Mouse (Mus musculus) gastrocnemius, adult 2 months (tissue): ENCODE results near the gene Map3k21. TPM values are rescaled to one million over a fixed set of nuclear protein-coding genes. Genes with fewer than 3 reads are reported as not detected.
A peak's percentile ranks its signal among the peaks of the same experiment; 100 is the strongest.

Experiments
- DNase-seq: peaks from one replicate; pipeline ENCODE4 v3.0.0; 2022
- H3K27ac ChIP-seq: fragments of 200-600 bp; 2 replicates; pipeline ENCODE4 v1.8.1; 2022; ENCODE audit warnings: mild to moderate bottlenecking
- H3K4me3 ChIP-seq: fragments of 200-600 bp; 2 replicates; pipeline ENCODE4 v1.8.1; 2022; ENCODE audit warnings: mild to moderate bottlenecking, moderate library complexity
- CTCF ChIP-seq: fragments of 200-600 bp; IDR thresholded peaks from 2 replicates; pipeline ENCODE4 v1.8.1; 2022; ENCODE audit warnings: antibody characterized with exemption, mild to moderate bottlenecking, moderate library complexity
- intact Hi-C: fragments of 180-260 bp; cut with DNase I; formaldehyde crosslinking; loops from one replicate; pipeline ENCODE4 v1.15.1; 2025
- total RNA-seq, 2 experiments: library from RNA; stranded (reverse); gene quantifications; 2 replicates each; pipeline ENCODE4 v1.2.3; 2021

Map3k21 gene
- total RNA-seq, 2 experiments from 2014 or later, result 0.05 TPM; not detected in 1

DNA sequence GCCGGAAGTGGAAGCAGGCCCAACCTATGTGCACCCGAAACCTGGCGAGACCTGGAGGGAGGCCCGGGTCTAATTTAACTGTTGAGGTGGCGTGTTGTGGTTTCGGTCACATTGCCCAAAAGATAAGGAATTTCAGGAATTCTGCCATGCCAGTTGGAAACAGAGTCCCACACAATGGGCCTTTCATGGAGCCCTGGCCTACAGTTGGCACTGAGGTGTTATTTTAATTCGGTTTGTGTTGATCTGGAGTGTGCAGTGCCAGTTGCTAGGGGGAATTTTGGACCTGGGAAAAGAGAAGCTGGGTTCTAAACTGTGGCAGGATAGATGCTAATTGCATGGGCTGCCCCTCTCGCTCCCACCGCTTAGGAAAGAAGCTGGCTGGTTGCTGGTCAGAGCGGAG is 10.0 kb downstream of the Map3k21 start:
- H3K4me3 ChIP-seq, result no peak overlapping the region
- DNase-seq, result no peak
- no peak overlapping the region for H3K27ac ChIP-seq
- intact Hi-C loops, result no loop called here
- TF ChIP-seq CTCF, result no peak

DNA sequence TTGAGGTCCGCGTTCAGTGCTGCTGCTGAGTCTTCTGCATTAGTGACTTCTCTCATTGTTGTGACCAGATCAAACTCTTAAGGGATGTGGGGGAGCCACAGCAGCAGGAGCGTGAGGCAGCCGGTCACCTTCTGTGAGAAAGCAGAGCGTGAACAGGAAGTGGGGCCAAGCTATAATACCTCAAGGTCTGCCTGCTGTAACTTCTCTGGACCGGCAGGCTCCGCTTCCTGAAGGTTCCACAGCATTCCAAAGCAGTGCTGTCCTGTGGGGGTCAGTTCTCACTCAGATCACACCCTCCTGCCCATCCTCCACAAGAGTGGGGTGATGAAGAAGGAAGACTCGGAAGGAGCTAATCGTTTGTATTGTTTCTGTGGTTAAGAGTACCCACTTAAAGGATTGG is 10.5 kb downstream of the Map3k21 start:
- intact Hi-C loops, result no loop called here
- no peak for DNase-seq
- no peak for TF ChIP-seq CTCF
- H3K4me3 ChIP-seq, result no peak overlapping the region
- no peak overlapping the region for H3K27ac ChIP-seq

DNA sequence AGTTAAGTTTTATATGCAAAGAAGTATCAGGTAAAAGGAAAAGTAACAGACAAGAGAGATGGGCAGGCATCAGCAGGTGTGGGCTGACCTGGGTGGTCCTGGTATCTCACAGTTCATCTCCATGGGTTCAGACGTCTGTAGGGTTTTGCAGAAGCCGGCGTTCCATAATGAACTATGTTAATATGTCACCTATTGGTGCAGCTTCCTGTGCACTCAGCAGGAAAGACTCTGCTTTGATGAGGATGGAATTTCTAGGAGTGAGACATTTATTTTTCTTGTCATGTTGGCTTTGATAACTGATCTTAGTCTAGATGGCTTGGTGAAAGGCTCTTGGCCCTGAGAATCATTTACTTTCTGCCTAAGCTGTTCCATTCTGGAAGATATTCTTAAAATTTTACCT is 12.1 kb downstream of the Map3k21 start:
- intact Hi-C loops, result no loop called here
- no peak overlapping the region for H3K4me3 ChIP-seq
- no peak for TF ChIP-seq CTCF

DNA sequence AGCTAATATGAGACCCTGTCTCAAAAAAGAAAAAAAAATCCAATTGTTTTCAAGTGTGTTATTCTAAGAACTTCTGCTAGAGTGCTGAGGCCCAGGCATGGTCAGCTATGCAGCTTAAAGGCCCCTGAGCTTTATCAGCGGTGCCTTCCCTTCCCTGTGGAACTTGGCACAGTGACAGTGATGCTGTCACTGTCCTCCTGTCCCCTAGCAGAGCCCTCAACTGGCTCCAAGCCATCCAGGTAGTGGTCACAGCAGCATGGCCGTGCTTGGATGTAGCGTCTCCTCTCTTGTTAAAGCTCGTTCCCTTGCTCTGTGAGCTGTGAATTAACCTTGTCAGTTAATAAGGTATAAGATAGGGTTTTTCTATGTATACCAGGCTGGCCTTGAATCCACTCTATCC is 16.4 kb downstream of the Map3k21 start:
- no peak for TF ChIP-seq CTCF
- intact Hi-C loops, result no loop called here
- H3K4me3 ChIP-seq, result no peak overlapping the region

More for the DNA sequence above, 12.1 kb downstream of the Map3k21 start:
- DNase-seq, result no peak
- no peak overlapping the region for H3K27ac ChIP-seq

DNA sequence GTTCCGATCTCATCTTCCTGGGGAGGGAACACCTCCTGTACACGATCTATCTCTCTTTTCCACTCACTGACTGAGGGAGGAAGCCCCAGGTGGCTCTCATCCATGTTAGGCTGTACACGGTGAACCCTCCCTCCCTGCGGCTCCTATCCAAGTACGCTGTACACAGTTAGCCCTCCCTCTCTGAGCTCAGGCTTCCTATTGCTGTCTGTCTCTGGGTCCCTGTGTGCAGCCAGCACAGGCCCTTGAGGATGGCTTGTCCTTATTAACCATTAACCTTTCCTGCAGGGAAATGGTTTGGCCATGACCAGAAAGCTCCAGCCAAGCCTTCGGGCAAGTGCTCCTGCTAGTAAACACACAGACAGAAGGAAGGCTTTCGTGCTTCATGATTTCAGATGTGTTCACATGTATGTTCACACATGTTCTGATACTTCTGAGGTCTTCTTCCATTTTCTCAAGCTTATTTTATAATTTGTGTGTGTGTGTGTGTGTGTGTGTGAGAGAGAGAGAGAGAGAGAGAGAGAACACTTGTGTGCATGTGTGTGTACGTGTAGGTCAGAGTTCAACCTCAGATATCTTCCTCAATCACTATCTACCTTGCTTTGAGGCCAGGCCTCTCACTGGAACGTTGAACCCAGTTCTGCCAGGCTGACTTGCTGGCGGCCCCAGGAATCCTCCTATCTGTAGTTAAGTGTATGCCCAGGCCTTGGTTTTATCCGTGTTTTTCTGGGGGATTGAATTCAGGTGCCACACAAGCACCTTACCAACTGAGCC is 20.2 kb downstream of the Map3k21 start:
- intact Hi-C loops, result no loop called here
- Histone ChIP-seq H3K4me3 (no peak overlapping the region), H3K27ac (no peak overlapping the region)
- no peak for DNase-seq
- TF ChIP-seq CTCF, result no peak

More for the DNA sequence above, 16.4 kb downstream of the Map3k21 start:
- DNase-seq, result no peak
- no peak overlapping the region for H3K27ac ChIP-seq

DNA sequence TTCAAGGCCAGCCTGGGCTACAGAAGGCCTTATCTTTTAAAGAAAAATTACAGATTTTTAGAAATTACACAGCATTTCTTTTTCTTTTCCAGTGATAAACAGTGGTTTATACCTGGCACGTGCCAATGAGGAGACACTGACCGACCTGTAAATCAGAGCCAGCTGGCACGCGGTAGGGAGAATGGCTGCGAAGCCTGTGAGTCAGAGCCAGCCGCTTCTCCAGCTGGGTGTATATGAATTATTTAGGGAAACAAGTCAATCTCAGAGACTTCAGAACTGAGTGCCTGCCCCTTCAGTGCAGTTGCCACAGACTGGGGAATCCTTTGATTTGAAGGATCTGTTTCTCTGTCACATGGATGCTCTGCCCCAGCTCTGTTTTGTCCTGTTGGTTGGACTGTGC is 21.6 kb downstream of the Map3k21 start:
- intact Hi-C loops, result no loop called here
- Histone ChIP-seq H3K4me3 (no peak overlapping the region), H3K27ac (no peak overlapping the region)
- TF ChIP-seq CTCF, result no peak
- no peak for DNase-seq

DNA sequence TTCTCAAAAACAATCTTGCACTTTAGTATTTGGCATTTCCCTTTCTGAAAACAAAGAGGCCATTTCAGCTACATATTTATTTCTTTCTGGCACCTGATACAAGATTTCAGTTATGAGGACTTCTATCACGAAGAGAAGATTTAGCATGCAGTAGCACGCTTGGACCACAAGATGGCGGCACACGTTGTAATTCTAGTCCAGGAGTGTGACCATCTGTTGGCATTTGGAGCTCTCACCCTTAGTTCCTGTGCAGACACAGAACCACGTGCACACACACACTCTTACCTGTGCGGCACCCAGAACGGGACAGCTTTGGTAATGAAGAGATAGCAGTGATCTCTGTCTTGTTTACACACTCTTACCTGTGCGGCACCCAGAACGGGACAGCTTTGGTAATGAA is 25.4 kb downstream of the Map3k21 start:
- intact Hi-C loops, result no loop called here
- peak; percentile 81 for TF ChIP-seq CTCF
- Histone ChIP-seq H3K4me3 (no peak overlapping the region), H3K27ac (no peak overlapping the region)
- peak; percentile 55 for DNase-seq

DNA sequence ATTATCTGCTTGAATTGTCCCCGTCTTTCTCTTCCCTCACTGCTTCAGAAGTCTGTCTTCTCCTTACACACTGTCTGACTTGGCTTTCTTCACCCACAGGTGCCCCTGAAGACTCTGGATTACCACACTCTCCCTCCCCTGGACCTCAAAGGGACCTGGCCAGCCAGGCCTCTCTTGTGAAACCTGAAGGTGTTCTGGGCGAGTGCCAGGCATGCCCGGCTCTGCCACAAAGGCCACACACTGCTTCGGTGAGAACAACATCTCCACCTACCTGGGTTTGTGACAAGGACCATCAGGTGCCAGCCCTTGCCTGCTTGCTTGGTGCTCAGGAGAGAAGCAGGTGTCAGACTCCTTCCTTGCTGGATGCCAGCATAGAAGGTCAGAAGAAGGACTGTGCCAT is 34.3 kb downstream of the Map3k21 start:
- no peak overlapping the region for H3K27ac ChIP-seq
- intact Hi-C loops, result no loop called here
- no peak for TF ChIP-seq CTCF
- no peak overlapping the region for H3K4me3 ChIP-seq
- DNase-seq, result no peak

DNA sequence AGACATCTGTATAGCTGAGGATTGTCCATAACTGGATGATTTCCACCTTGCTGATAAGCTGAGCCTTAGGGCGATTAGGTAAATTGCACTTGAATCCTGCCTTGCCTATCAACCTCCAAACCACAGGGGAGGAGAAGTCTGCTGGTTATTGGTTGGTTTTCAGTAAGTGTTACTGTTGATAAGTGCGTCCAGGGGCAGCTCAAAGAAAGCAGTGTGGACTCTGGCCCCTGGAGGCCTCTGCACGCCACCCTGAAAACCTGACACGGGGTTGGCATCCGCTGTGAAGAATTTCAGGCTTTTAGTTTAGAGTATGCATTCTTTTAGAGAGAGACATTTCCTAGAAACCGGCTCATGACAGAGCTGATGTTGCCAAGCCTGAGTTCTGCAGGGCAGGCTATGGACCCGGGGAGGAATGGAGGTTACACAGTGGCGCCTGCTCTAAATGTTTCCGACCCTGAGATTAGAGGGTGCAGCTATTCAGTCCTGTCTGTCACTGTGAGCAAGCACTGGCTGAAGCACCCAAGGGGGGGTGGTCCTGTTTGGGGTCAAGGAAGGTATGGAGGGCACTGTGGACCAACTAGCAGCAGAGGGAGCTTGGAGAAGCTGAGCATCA is 38.6 kb downstream of the Map3k21 start:
- intact Hi-C loops, result no loop called here
- Histone ChIP-seq H3K4me3 (no peak overlapping the region), H3K27ac (no peak overlapping the region)
- DNase-seq, result no peak
- no peak for TF ChIP-seq CTCF

DNA sequence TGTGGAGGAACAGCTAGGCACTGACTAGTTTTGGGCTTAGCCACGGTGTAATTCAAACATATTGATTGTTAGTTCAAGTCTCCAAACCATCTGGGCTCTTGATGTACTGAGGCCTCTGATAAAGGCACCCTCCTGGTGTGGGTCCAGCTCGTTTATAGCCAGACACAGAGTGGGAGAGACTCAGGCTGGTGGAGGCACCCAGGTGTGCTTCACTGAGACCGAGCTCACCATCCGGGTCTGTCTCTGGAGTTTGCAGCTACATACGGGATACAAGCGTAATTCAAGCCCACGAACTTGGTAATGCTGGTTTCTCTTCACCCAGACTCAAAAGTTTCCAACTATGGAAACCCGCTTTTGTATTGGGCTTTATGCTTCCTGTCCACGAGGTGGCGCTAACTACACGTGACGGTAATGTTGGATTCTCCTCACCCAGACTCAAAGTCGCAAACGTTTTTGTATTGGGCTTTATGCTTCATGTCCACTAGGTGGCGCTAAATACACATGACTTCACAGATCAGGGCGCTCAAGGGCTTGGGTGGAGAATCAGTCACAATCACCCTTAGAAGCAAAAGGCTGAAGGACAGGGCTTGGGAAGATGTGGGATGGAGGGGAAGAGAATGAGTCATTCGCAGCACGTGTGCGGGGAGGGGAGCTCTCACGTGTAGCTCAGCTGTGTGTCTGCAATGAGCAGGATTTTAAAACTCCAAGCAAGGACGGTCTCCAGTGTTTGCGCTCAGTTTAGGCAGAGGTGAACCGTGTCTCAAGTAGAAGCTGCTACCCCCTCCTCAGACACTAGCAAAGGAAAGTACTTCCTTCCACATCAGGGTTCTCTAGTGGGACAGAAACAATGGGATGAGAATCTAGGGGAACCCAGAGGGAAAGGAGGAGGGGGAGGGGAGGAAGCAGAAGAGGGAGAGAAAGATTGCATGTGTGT is 40.0 kb downstream of the Map3k21 start:
- H3K4me3 ChIP-seq, result no peak overlapping the region
- DNase-seq, result peak; percentile 75
- H3K27ac ChIP-seq, result no peak overlapping the region
- intact Hi-C loops, result loop anchor here (2.0 kb wide), 1 partner anchor 131 kb away; no protein-coding TSS in a partner anchor
- peak; percentile 95 for TF ChIP-seq CTCF

DNA sequence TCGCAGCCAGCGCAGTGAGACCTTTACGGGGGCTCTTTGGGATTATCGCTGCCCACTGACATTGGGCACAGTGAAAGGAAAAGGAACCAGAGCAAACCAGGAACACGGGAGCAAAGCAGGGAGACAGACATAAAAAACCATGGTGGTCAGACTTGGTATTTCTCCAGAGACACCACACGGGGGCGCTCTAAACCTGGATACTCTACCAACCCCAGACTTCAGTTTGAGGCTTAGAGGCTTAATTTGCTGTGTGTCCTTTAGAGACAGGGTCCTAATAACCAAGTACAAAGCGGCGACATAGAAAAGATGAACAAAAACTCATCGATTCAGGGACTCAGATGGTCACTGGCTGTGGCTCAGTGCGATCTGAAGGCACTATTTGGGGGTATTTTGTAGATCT is 45.4 kb downstream of the Map3k21 start:
- peak; percentile 25 for DNase-seq
- Histone ChIP-seq H3K4me3 (no peak overlapping the region), H3K27ac (no peak overlapping the region)
- intact Hi-C loops, result no loop called here
- TF ChIP-seq CTCF, result peak; percentile 62

DNA sequence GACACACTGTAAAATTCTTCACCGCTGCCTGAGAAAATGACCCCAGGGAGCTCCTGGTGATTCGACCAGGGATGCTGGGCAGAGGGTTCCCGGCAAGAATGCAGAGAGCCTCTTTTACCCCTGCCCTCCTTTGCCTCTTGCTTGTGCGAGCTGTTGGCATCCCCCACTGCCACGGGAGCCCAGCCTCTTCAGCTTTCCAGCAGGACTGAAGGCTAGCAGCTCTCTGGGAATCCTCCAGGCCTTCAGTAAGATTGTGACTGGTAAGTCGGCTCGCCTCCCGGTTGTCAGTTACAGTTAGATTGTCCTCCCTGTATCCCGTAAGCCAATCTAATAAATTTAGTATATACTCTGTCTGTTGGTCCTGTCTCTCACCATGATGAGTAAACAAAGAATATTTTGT is 46.5 kb downstream of the Map3k21 start:
- H3K27ac ChIP-seq, result no peak overlapping the region
- TF ChIP-seq CTCF, result no peak
- no peak for DNase-seq
- intact Hi-C loops, result no loop called here
- H3K4me3 ChIP-seq, result no peak overlapping the region
